Mouse (Mus musculus) liver, embryonic 14.5 days (tissue): ENCODE results near the gene Tnfrsf4.

Experiments
- CTCF ChIP-seq: IDR thresholded peaks from 2 replicates; pipeline ENCODE4 v1.5.1; 2016; ENCODE audit warnings: antibody characterized with exemption, low read depth, control low read depth
- EP300 ChIP-seq: IDR thresholded peaks from 2 replicates; pipeline ENCODE4 v1.6.1; 2016; ENCODE audit warnings: antibody characterized with exemption, low read depth

- no peak for TF ChIP-seq CTCF
- TF ChIP-seq EP300, result no peak
Observed at GRCm38 (mm10) chr4:155973239-155973638, 40.4 kb upstream of the Tnfrsf4 start.
